Mouse (Mus musculus) G1E (cell line): Measurements from ENCODE around the gene Drg1.
"Not testable (repeated sequence)": the region's sequence is repeated elsewhere in the genome, so short reads cannot be mapped to it uniquely, and the experiment has no call there.

Source experiments
- CTCF ChIP-seq: IDR thresholded peaks from 2 replicates; pipeline ENCODE4 v1.5.1; 2012; ENCODE audit warnings: low read depth, low read length, inconsistent platforms, mixed read lengths
- POLR2AphosphoS5 ChIP-seq: IDR thresholded peaks from 2 replicates; pipeline ENCODE4 v1.6.1; 2012; ENCODE audit warnings: low read depth, low read length, inconsistent platforms; ENCODE audit not compliant: insufficient replicate concordance
- TAL1 ChIP-seq: conservative IDR thresholded peaks from 2 replicates; pipeline ENCODE4 v1.6.1; 2012; ENCODE audit warnings: low read depth, low read length, inconsistent platforms, mixed read lengths

- not testable (repeated sequence) for TF ChIP-seq CTCF, TAL1, POLR2AphosphoS5
Observed at GRCm38 (mm10) chr11:3150677-3151003, 115.6 kb downstream of the Drg1 start.
